Mouse (Mus musculus) heart, adult 2 months (tissue): ENCODE measurements around the gene Car15. TPM values are rescaled to one million over a fixed set of nuclear protein-coding genes. Genes with fewer than 3 reads are reported as not detected.

Source experiments
- DNase-seq, 2 experiments: peaks; one replicate each; pipeline ENCODE4 v3.0.0; 2021
- H3K27ac ChIP-seq: fragments of 200-600 bp; 2 replicates; pipeline ENCODE4 v1.8.1; 2022
- H3K27me3 ChIP-seq: fragments of 200-500 bp; 2 replicates; pipeline ENCODE4 v1.6.1; 2012; ENCODE audit warnings: mild to moderate bottlenecking, low read length, inconsistent platforms, mixed read lengths; ENCODE audit not compliant: control insufficient read depth, insufficient read depth
- H3K36me3 ChIP-seq: fragments of 200-500 bp; 2 replicates; pipeline ENCODE4 v1.6.1; 2012; ENCODE audit warnings: low read length, inconsistent platforms; ENCODE audit not compliant: control insufficient read depth, insufficient read depth
- H3K4me1 ChIP-seq: fragments of 200-500 bp; 2 replicates; pipeline ENCODE4 v1.6.1; 2011; ENCODE audit warnings: low read length; ENCODE audit not compliant: control insufficient read depth, insufficient read depth
- H3K4me3 ChIP-seq: fragments of 200-600 bp; 2 replicates; pipeline ENCODE4 v1.8.1; 2022
- H3K79me2 ChIP-seq: fragments of 200-500 bp; replicated peaks from 2 replicates; pipeline ENCODE4 v1.6.1; 2012; ENCODE audit warnings: mild to moderate bottlenecking, inconsistent platforms, low read length, moderate library complexity, mixed read lengths; ENCODE audit not compliant: control insufficient read depth, insufficient read depth
- H3K9ac ChIP-seq: fragments of 200-500 bp; 2 replicates; pipeline ENCODE4 v1.6.1; 2012; ENCODE audit warnings: low read depth, mild to moderate bottlenecking, control low read depth, inconsistent platforms, low read length, mixed read lengths
- CTCF ChIP-seq: fragments of 200-600 bp; IDR thresholded peaks from 2 replicates; pipeline ENCODE4 v1.8.1; 2022; ENCODE audit warnings: antibody characterized with exemption, mild to moderate bottlenecking, moderate library complexity
- EP300 ChIP-seq: fragments of 200-500 bp; IDR thresholded peaks from 2 replicates; pipeline ENCODE4 v1.6.1; 2011; ENCODE audit warnings: low read depth, low read length, control low read depth; ENCODE audit not compliant: insufficient read depth
- POLR2A ChIP-seq: fragments of 200-500 bp; IDR thresholded peaks from 2 replicates; pipeline ENCODE4 v1.6.1; 2011; ENCODE audit warnings: mild to moderate bottlenecking, low read depth, low read length, control low read depth; ENCODE audit not compliant: insufficient read depth
- WGBS: fragments of 180-500 bp; shearing (Covaris S2); methylation state at CpG from one replicate; pipeline ENCODE4 v1.1.7; 2018; 5-methylcytosine and 5-hydroxymethylcytosine counted together
- intact Hi-C: fragments of 180-260 bp; cut with DNase I; formaldehyde crosslinking; loops from one replicate; pipeline ENCODE4 v1.15.1; 2025
- polyA plus RNA-seq: library from polyadenylated mRNA; depleted of rRNA; stranded (reverse); fragments of >200 nt; gene quantifications from 2 replicates; pipeline ENCODE4 v1.2.3, GENCODE M21; 2012
- total RNA-seq, 2 experiments: library from RNA; stranded (reverse); gene quantifications; 2 replicates each; pipeline ENCODE4 v1.2.3; 2021

Car15 gene
- total and polyA plus RNA-seq, 3 experiments, result 1.6 to 5.2 (median 2.9) TPM

- intact Hi-C loops, result no loop called here
- TF ChIP-seq CTCF (no peak), EP300 (no peak), POLR2A (no peak)
- Histone ChIP-seq H3K36me3 (no peaks in the 10 kb centered on the region), H3K4me1 (no peaks in the 10 kb centered on the region), H3K27me3 (no peaks in the 10 kb centered on the region), H3K27ac (no peak overlapping the region), H3K79me2 (no peaks in the 10 kb centered on the region), H3K9ac (no peak overlapping the region), H3K4me3 (no peak overlapping the region)
- 85% methylated on average over 10 of the region's 10 CpGs for WGBS
- DNase-seq, result no peak
Observed at GRCm38 (mm10) chr16:17843701-17844365, 5.7 kb upstream of the Car15 start.

- no peak for DNase-seq
- 96% methylated on average over 7 of the region's 7 CpGs for WGBS
- no peaks in the 10 kb centered on the region for H3K36me3 ChIP-seq
- H3K79me2 ChIP-seq, result no peaks in the 10 kb centered on the region
- no peak overlapping the region for H3K9ac ChIP-seq
- no peak overlapping the region for H3K4me3 ChIP-seq
- H3K4me1 ChIP-seq, result no peaks in the 10 kb centered on the region
- no peak overlapping the region for H3K27ac ChIP-seq
- intact Hi-C loops, result no loop called here
- H3K27me3 ChIP-seq, result no peaks in the 10 kb centered on the region
- TF ChIP-seq POLR2A, result no peak
- TF ChIP-seq EP300, result no peak
- no peak for TF ChIP-seq CTCF
Observed at GRCm38 (mm10) chr16:17842437-17842836, 4.3 kb upstream of the Car15 start.

GRCm38 (mm10) chr16:17839976-17840375 is 1.8 kb upstream of the Car15 start:
- Histone ChIP-seq H3K36me3 (no peaks in the 10 kb centered on the region), H3K4me1 (no peaks in the 10 kb centered on the region), H3K9ac (no peak overlapping the region), H3K4me3 (no peak overlapping the region), H3K27ac (no peak overlapping the region), H3K79me2 (no peaks in the 10 kb centered on the region), H3K27me3 (peaks cover 3% of the 10 kb centered on the region; the same call in 1 of the 2 replicates)
- TF ChIP-seq EP300 (no peak), POLR2A (no peak), CTCF (no peak)
- intact Hi-C loops, result no loop called here
- WGBS, result 75% methylated on average over 4 of the region's 4 CpGs
- DNase-seq, result no peak

- no peaks in the 10 kb centered on the region for H3K79me2 ChIP-seq
- no peak for DNase-seq
- H3K27ac ChIP-seq, result no peak overlapping the region
- 49% methylated on average over 13 of the region's 13 CpGs for WGBS
- H3K9ac ChIP-seq, result no peak overlapping the region
- intact Hi-C loops, result no loop called here
- no peak overlapping the region for H3K4me3 ChIP-seq
- H3K36me3 ChIP-seq, result no peaks in the 10 kb centered on the region
- H3K27me3 ChIP-seq, result peaks cover 12% of the 10 kb centered on the region
- no peaks in the 10 kb centered on the region for H3K4me1 ChIP-seq
- no peak for TF ChIP-seq CTCF
- no peak for TF ChIP-seq POLR2A
- TF ChIP-seq EP300, result no peak
Observed at GRCm38 (mm10) chr16:17835481-17835880, 2.7 kb downstream of the Car15 start.

GRCm38 (mm10) chr16:17834543-17834942 is 3.6 kb downstream of the Car15 start:
- WGBS, result 48% methylated on average over 7 of the region's 7 CpGs
- no peak for TF ChIP-seq POLR2A
- TF ChIP-seq EP300, result no peak
- TF ChIP-seq CTCF, result no peak
- no peak for DNase-seq
- no peak overlapping the region for H3K4me3 ChIP-seq
- intact Hi-C loops, result no loop called here
- H3K27me3 ChIP-seq, result peaks cover 12% of the 10 kb centered on the region
- no peaks in the 10 kb centered on the region for H3K36me3 ChIP-seq
- no peaks in the 10 kb centered on the region for H3K79me2 ChIP-seq
- no peak overlapping the region for H3K9ac ChIP-seq
- H3K27ac ChIP-seq, result no peak overlapping the region
- H3K4me1 ChIP-seq, result no peaks in the 10 kb centered on the region

GRCm38 (mm10) chr16:17833681-17834399 is 4.3 kb downstream of the Car15 start:
- Histone ChIP-seq H3K4me1 (no peaks in the 10 kb centered on the region), H3K9ac (no peak overlapping the region), H3K4me3 (peak overlapping the region; percentile 40), H3K27ac (no peak overlapping the region), H3K79me2 (no peaks in the 10 kb centered on the region), H3K27me3 (peaks cover 12% of the 10 kb centered on the region), H3K36me3 (no peaks in the 10 kb centered on the region)
- 6% methylated on average over 103 of the region's 103 CpGs for WGBS
- intact Hi-C loops, result no loop called here
- no peak for TF ChIP-seq EP300
- no peak for DNase-seq
